Mouse (Mus musculus): ENCODE measurements around the gene Tmem217.
A peak's percentile ranks its signal among the peaks of the same experiment; 100 is the strongest.

Gene Tmem217

GRCm38 (mm10) chr17:29488978-29489970 is 62.9 kb downstream of the Tmem217 start:
- DNase-seq (ENCODE audit: low read depth): peak; percentile 79

- DNase-seq (ENCODE audit: low read depth): peak; percentile 25
Measured at GRCm38 (mm10) chr17:29488257-29488977, 63.8 kb downstream of the Tmem217 start.

- no peak for DNase-seq (ENCODE audit: low read depth)
Measured at GRCm38 (mm10) chr17:29485336-29486233, 66.6 kb downstream of the Tmem217 start.

GRCm38 (mm10) chr17:29484431-29484830 is 67.8 kb downstream of the Tmem217 start:
- no peak for DNase-seq (ENCODE audit: low read depth)

GRCm38 (mm10) chr17:29483282-29483681 is 68.9 kb downstream of the Tmem217 start:
- no peak for DNase-seq (ENCODE audit: low read depth)

GRCm38 (mm10) chr17:29482632-29483031 is 69.6 kb downstream of the Tmem217 start:
- no peak for DNase-seq (ENCODE audit: low read depth)

GRCm38 (mm10) chr17:29480256-29480655 is 71.9 kb downstream of the Tmem217 start:
- DNase-seq (ENCODE audit: low read depth): no peak

GRCm38 (mm10) chr17:29478271-29478670 is 73.9 kb downstream of the Tmem217 start:
- no peak for DNase-seq (ENCODE audit: low read depth)

GRCm38 (mm10) chr17:29477357-29477756 is 74.8 kb downstream of the Tmem217 start:
- DNase-seq (ENCODE audit: low read depth): no peak

GRCm38 (mm10) chr17:29476461-29476860 is 75.7 kb downstream of the Tmem217 start:
- no peak for DNase-seq (ENCODE audit: low read depth)
